Mouse (Mus musculus): ENCODE measurements around the gene Sapcd1. TPM values are rescaled to one million over a fixed set of nuclear protein-coding genes. Genes with fewer than 3 reads are reported as not detected.

Sapcd1 gene
- total and polyA plus RNA-seq, 3 experiments = 0.79 to 0.83 TPM; not detected in 1

- peak; percentile 57 for DNase-seq
These were observed 47.2 kb downstream of the Sapcd1 start for GRCm38 (mm10) chr17:34980655-34981054.

GRCm38 (mm10) chr17:34979631-34980030 is 48.2 kb downstream of the Sapcd1 start:
- DNase-seq = peak; percentile 25

GRCm38 (mm10) chr17:34978239-34978638 is 49.6 kb downstream of the Sapcd1 start:
- DNase-seq = no peak

- no peak for DNase-seq
These were observed 50.8 kb downstream of the Sapcd1 start for GRCm38 (mm10) chr17:34977000-34977399.

Other genes with a start within 250 kb of the Sapcd1 start
Only the 30 nearest of the 46 such genes appear.
- not detected for gene Gm20547, start 146.0 kb downstream of the Sapcd1 start, total RNA-seq (2021)
- 0.04 TPM in 1 of 2 replicates, not detected in the other for gene Gm20547, start 146.0 kb downstream of the Sapcd1 start, polyA plus RNA-seq (2012; rRNA removed)
- gene C2, start 129.8 kb downstream of the Sapcd1 start, total RNA-seq (2021) = 100 to 1,000 TPM in 1 of 2 experiments, 10 to 100 TPM in 1; 81.4 to 105 TPM
- gene C2, start 129.8 kb downstream of the Sapcd1 start, polyA plus RNA-seq (2012; rRNA removed) = 70.7 and 71.5 TPM in 2 replicates
- gene Ehmt2, start 129.5 kb downstream of the Sapcd1 start, total RNA-seq (2021) = 100 to 1,000 TPM; 115 to 131 TPM
- gene Ehmt2, start 129.5 kb downstream of the Sapcd1 start, polyA plus RNA-seq (2012; rRNA removed) = 387 and 452 TPM in 2 replicates
- gene Slc44a4, start 113.5 kb downstream of the Sapcd1 start, total RNA-seq (2021) = 1 to 10 TPM in 1 of 2 experiments, under 1 TPM in 1; 0.92 to 1.9 TPM
- 0.33 and 0.50 TPM in 2 replicates for gene Slc44a4, start 113.5 kb downstream of the Sapcd1 start, polyA plus RNA-seq (2012; rRNA removed)
- 10 to 100 TPM; 24.0 to 25.3 TPM for gene Neu1, start 96.8 kb downstream of the Sapcd1 start, total RNA-seq (2021)
- 47.2 and 52.8 TPM in 2 replicates for gene Neu1, start 96.8 kb downstream of the Sapcd1 start, polyA plus RNA-seq (2012; rRNA removed)
- gene Hspa1b, start 68.8 kb downstream of the Sapcd1 start, total RNA-seq (2021) = 100 to 1,000 TPM in 1 of 2 experiments, 10 to 100 TPM in 1; 36.3 to 634 TPM
- gene Hspa1b, start 68.8 kb downstream of the Sapcd1 start, polyA plus RNA-seq (2012; rRNA removed) = 48.4 and 85.4 TPM in 2 replicates
- gene Gm20481, start 58.1 kb downstream of the Sapcd1 start, total RNA-seq (2021) = under 1 TPM in 1 of 2 experiments, not detected in 1; 0.58 TPM
- gene Gm20481, start 58.1 kb downstream of the Sapcd1 start, polyA plus RNA-seq (2012; rRNA removed) = 1.1 and 1.2 TPM in 2 replicates
- gene Hspa1a, start 55.9 kb downstream of the Sapcd1 start, total RNA-seq (2021) = 100 to 1,000 TPM in 1 of 2 experiments, 10 to 100 TPM in 1; 16.3 to 253 TPM
- 37.1 and 55.2 TPM in 2 replicates for gene Hspa1a, start 55.9 kb downstream of the Sapcd1 start, polyA plus RNA-seq (2012; rRNA removed)
- under 1 TPM; 0.28 to 0.29 TPM for gene Hspa1l, start 55.3 kb downstream of the Sapcd1 start, total RNA-seq (2021)
- 0.11 and 0.17 TPM in 2 replicates for gene Hspa1l, start 55.3 kb downstream of the Sapcd1 start, polyA plus RNA-seq (2012; rRNA removed)
- 10 to 100 TPM; 32.9 to 45.8 TPM for gene Lsm2, start 46.2 kb downstream of the Sapcd1 start, total RNA-seq (2021)
- gene Lsm2, start 46.2 kb downstream of the Sapcd1 start, polyA plus RNA-seq (2012; rRNA removed) = 82.4 and 84.8 TPM in 2 replicates
- 10 to 100 TPM; 57.9 to 60.2 TPM for gene Vars, start 27.0 kb downstream of the Sapcd1 start, total RNA-seq (2021)
- gene Vars, start 27.0 kb downstream of the Sapcd1 start, polyA plus RNA-seq (2012; rRNA removed) = 178 and 214 TPM in 2 replicates
- gene Vwa7, start 11.4 kb downstream of the Sapcd1 start, total RNA-seq (2021) = under 1 TPM; 0.26 to 0.55 TPM
- gene Vwa7, start 11.4 kb downstream of the Sapcd1 start, polyA plus RNA-seq (2012; rRNA removed) = 0.97 and 1.8 TPM in 2 replicates
- gene Msh5, start 18.7 kb upstream of the Sapcd1 start, total RNA-seq (2021) = under 1 TPM; 0.75 to 0.93 TPM
- gene Msh5, start 18.7 kb upstream of the Sapcd1 start, polyA plus RNA-seq (2012; rRNA removed) = 1.3 and 1.7 TPM in 2 replicates
- gene Clic1, start 21.9 kb upstream of the Sapcd1 start, total RNA-seq (2021) = 100 to 1,000 TPM in 1 of 2 experiments, 10 to 100 TPM in 1; 80.8 to 136 TPM
- gene Clic1, start 21.9 kb upstream of the Sapcd1 start, polyA plus RNA-seq (2012; rRNA removed) = 62.2 and 64.1 TPM in 2 replicates
- gene Ddah2, start 31.0 kb upstream of the Sapcd1 start, total RNA-seq (2021) = 10 to 100 TPM in 1 of 2 experiments, 1 to 10 TPM in 1; 7.2 to 26.6 TPM
- 25.9 and 35.6 TPM in 2 replicates for gene Ddah2, start 31.0 kb upstream of the Sapcd1 start, polyA plus RNA-seq (2012; rRNA removed)
- gene Ly6g6c, start 37.4 kb upstream of the Sapcd1 start, total RNA-seq (2021) = not detected
- not detected in 2 replicates for gene Ly6g6c, start 37.4 kb upstream of the Sapcd1 start, polyA plus RNA-seq (2012; rRNA removed)
- gene Mpig6b, start 38.2 kb upstream of the Sapcd1 start, total RNA-seq (2021) = not detected
- 0.06 TPM in 1 of 2 replicates, not detected in the other for gene Mpig6b, start 38.2 kb upstream of the Sapcd1 start, polyA plus RNA-seq (2012; rRNA removed)
- not detected for gene Ly6g6e, start 48.9 kb upstream of the Sapcd1 start, total RNA-seq (2021)
- 0.21 and 0.34 TPM in 2 replicates for gene Ly6g6e, start 48.9 kb upstream of the Sapcd1 start, polyA plus RNA-seq (2012; rRNA removed)
- under 1 TPM in 1 of 2 experiments, not detected in 1; 0.45 TPM for gene Ly6g6d, start 50.0 kb upstream of the Sapcd1 start, total RNA-seq (2021)
- gene Ly6g6d, start 50.0 kb upstream of the Sapcd1 start, polyA plus RNA-seq (2012; rRNA removed) = 0.57 and 1.1 TPM in 2 replicates
- gene Ly6g6f, start 57.6 kb upstream of the Sapcd1 start, total RNA-seq (2021) = not detected
- gene Ly6g6f, start 57.6 kb upstream of the Sapcd1 start, polyA plus RNA-seq (2012; rRNA removed) = not detected in 2 replicates
- 10 to 100 TPM; 71.8 to 95.8 TPM for gene Abhd16a, start 61.2 kb upstream of the Sapcd1 start, total RNA-seq (2021)
- gene Abhd16a, start 61.2 kb upstream of the Sapcd1 start, polyA plus RNA-seq (2012; rRNA removed) = 219 and 291 TPM in 2 replicates
- gene Ly6g5c, start 80.3 kb upstream of the Sapcd1 start, total RNA-seq (2021) = not detected
- not detected in 2 replicates for gene Ly6g5c, start 80.3 kb upstream of the Sapcd1 start, polyA plus RNA-seq (2012; rRNA removed)
- gene Ly6g5b, start 87.4 kb upstream of the Sapcd1 start, total RNA-seq (2021) = under 1 TPM; 0.23 to 0.35 TPM
- 0.42 and 0.52 TPM in 2 replicates for gene Ly6g5b, start 87.4 kb upstream of the Sapcd1 start, polyA plus RNA-seq (2012; rRNA removed)
- 10 to 100 TPM; 12.4 to 12.8 TPM for gene Gpank1, start 93.4 kb upstream of the Sapcd1 start, total RNA-seq (2021)
- 13.3 and 15.8 TPM in 2 replicates for gene Gpank1, start 93.4 kb upstream of the Sapcd1 start, polyA plus RNA-seq (2012; rRNA removed)
- gene Csnk2b, start 94.0 kb upstream of the Sapcd1 start, total RNA-seq (2021) = 100 to 1,000 TPM; 212 to 337 TPM
- 358 and 360 TPM in 2 replicates for gene Csnk2b, start 94.0 kb upstream of the Sapcd1 start, polyA plus RNA-seq (2012; rRNA removed)
- 10 to 100 TPM; 23.4 to 32.0 TPM for gene D17H6S53E, start 98.4 kb upstream of the Sapcd1 start, total RNA-seq (2021)
- 27.7 and 45.5 TPM in 2 replicates for gene D17H6S53E, start 98.4 kb upstream of the Sapcd1 start, polyA plus RNA-seq (2012; rRNA removed)
- under 1 TPM in 1 of 2 experiments, not detected in 1; 0.78 TPM for gene Apom, start 104.0 kb upstream of the Sapcd1 start, total RNA-seq (2021)
- gene Apom, start 104.0 kb upstream of the Sapcd1 start, polyA plus RNA-seq (2012; rRNA removed) = 0.22 TPM in 1 of 2 replicates, not detected in the other
- gene Bag6, start 107.2 kb upstream of the Sapcd1 start, total RNA-seq (2021) = 100 to 1,000 TPM; 389 to 403 TPM
- gene Bag6, start 107.2 kb upstream of the Sapcd1 start, polyA plus RNA-seq (2012; rRNA removed) = 433 and 470 TPM in 2 replicates
- 100 to 1,000 TPM; 205 to 258 TPM for gene Prrc2a, start 136.9 kb upstream of the Sapcd1 start, total RNA-seq (2021)
- gene Prrc2a, start 136.9 kb upstream of the Sapcd1 start, polyA plus RNA-seq (2012; rRNA removed) = 598 and 625 TPM in 2 replicates
- gene Aif1, start 148.1 kb upstream of the Sapcd1 start, total RNA-seq (2021) = 1 to 10 TPM; 3.4 to 6.4 TPM
- gene Aif1, start 148.1 kb upstream of the Sapcd1 start, polyA plus RNA-seq (2012; rRNA removed) = 0.30 and 0.46 TPM in 2 replicates